Mouse (Mus musculus): ENCODE measurements around the gene Aadacl4. TPM values are rescaled to one million over a fixed set of nuclear protein-coding genes. Genes with fewer than 3 reads are reported as not detected.

The Aadacl4 gene
- not detected for polyA plus RNA-seq (2014; fragmentation: Illumina TruSeq; extraction: RNeasy Lipid Tissue Mini Kit (QIAGEN cat#74804); ENCODE audit: low read depth, low replicate concordance)

GRCm38 (mm10) chr4:144613407-144613806 is at the start of gene Aadacl4:
TSS of gene Aadacl4 (plus strand) at chr4:144613707.

GRCm38 (mm10) chr4:144565034-144565433 is 48.5 kb upstream of the Aadacl4 start, which contains the start of gene Gm13124:
TSS of gene Gm13124 (minus strand) at chr4:144565134.

Other genes with a start within 250 kb of the Aadacl4 start
- gene Pramef20, start 235.8 kb upstream of the Aadacl4 start, polyA plus RNA-seq (2014; fragmentation: Illumina TruSeq; extraction: RNeasy Lipid Tissue Mini Kit (QIAGEN cat#74804); ENCODE audit: low read depth, low replicate concordance) = not detected
- gene Pramef12, start 205.2 kb upstream of the Aadacl4 start, polyA plus RNA-seq (2014; fragmentation: Illumina TruSeq; extraction: RNeasy Lipid Tissue Mini Kit (QIAGEN cat#74804); ENCODE audit: low read depth, low replicate concordance) = 2.6 TPM
- gene 1700012P22Rik, start 174.9 kb upstream of the Aadacl4 start, polyA plus RNA-seq (2014; fragmentation: Illumina TruSeq; extraction: RNeasy Lipid Tissue Mini Kit (QIAGEN cat#74804); ENCODE audit: low read depth, low replicate concordance) = 82.9 TPM
- gene Gm9944, start 160.4 kb upstream of the Aadacl4 start, polyA plus RNA-seq (2014; fragmentation: Illumina TruSeq; extraction: RNeasy Lipid Tissue Mini Kit (QIAGEN cat#74804); ENCODE audit: low read depth, low replicate concordance) = not detected
- gene Aadacl3, start 150.0 kb upstream of the Aadacl4 start, polyA plus RNA-seq (2014; fragmentation: Illumina TruSeq; extraction: RNeasy Lipid Tissue Mini Kit (QIAGEN cat#74804); ENCODE audit: low read depth, low replicate concordance) = not detected
- not detected for gene 9430007A20Rik, start 93.9 kb upstream of the Aadacl4 start, polyA plus RNA-seq (2014; fragmentation: Illumina TruSeq; extraction: RNeasy Lipid Tissue Mini Kit (QIAGEN cat#74804); ENCODE audit: low read depth, low replicate concordance)
- gene Gm13124, start 48.6 kb upstream of the Aadacl4 start, polyA plus RNA-seq (2014; fragmentation: Illumina TruSeq; extraction: RNeasy Lipid Tissue Mini Kit (QIAGEN cat#74804); ENCODE audit: low read depth, low replicate concordance) = 0.17 TPM
- not detected for gene Gm436, start 72.7 kb downstream of the Aadacl4 start, polyA plus RNA-seq (2014; fragmentation: Illumina TruSeq; extraction: RNeasy Lipid Tissue Mini Kit (QIAGEN cat#74804); ENCODE audit: low read depth, low replicate concordance)
- gene Gm13178, start 107.7 kb downstream of the Aadacl4 start, polyA plus RNA-seq (2014; fragmentation: Illumina TruSeq; extraction: RNeasy Lipid Tissue Mini Kit (QIAGEN cat#74804); ENCODE audit: low read depth, low replicate concordance) = not detected
- 0.14 TPM for gene Gm438, start 172.9 kb downstream of the Aadacl4 start, polyA plus RNA-seq (2014; fragmentation: Illumina TruSeq; extraction: RNeasy Lipid Tissue Mini Kit (QIAGEN cat#74804); ENCODE audit: low read depth, low replicate concordance)

Data from testis, adult 10 weeks (tissue).